Mouse (Mus musculus): ENCODE data around the gene Mcl1. TPM values are rescaled to one million over a fixed set of nuclear protein-coding genes. Genes with fewer than 3 reads are reported as not detected.

The Mcl1 gene
- total and polyA plus RNA-seq, 2 experiments = 39.4 to 57.5 TPM

DNA sequence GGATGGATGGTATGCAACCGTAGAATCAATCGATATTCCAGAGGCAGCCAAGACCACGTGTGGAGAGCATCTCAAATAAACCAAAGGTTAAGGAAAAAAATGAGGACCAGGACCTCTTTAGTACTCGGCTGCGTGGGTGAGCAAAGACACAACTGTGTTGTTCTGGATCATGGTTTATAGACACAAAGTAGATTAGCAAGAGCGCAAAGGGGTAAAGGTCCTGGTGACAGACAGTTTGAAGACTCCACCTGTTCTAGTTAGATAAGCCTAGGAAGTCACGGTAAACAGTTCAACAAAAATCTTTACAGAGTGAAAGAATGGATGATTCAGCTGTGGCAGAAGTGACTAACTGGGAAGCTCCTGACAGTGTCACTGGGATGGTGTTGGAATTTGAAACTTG is 15.5 kb upstream of the Mcl1 start:
- H3K4me3 ChIP-seq (ENCODE audit: insufficient read depth, low read depth, low read length) = no peak overlapping the region
- no peaks in the 10 kb centered on the region for H3K79me2 ChIP-seq (ENCODE audit: control insufficient read depth, insufficient read depth, low read length)
- TF ChIP-seq POLR2A (IDR thresholded peaks at IDR 0.05; ENCODE audit: extremely low read depth, insufficient read depth, low read length) (no peak), CTCF (IDR thresholded peaks at IDR 0.05; ENCODE audit: low read depth, low read length) (no peak)
- H3K9ac ChIP-seq (ENCODE audit: low read depth, low read length) = no peak overlapping the region
- H3K27me3 ChIP-seq (ENCODE audit: control insufficient read depth, insufficient read depth, low read length) = no peaks in the 10 kb centered on the region
- no peaks in the 10 kb centered on the region for H3K36me3 ChIP-seq (ENCODE audit: control insufficient read depth, insufficient read depth, low read length)
- H3K27ac ChIP-seq (replicated peaks; ENCODE audit: insufficient read depth, low read depth, low read length) = 0 out of 2 replicates have a peak overlapping the region, but pooled peaks have one; percentile 13
- 13% methylated on average over 7 of the region's 7 CpGs for WGBS
- H3K4me1 ChIP-seq (ENCODE audit: control insufficient read depth, insufficient read depth, low read length) = peaks cover 3% of the 10 kb centered on the region; the same call in 1 of the 2 replicates
- DNase-seq (ENCODE audit: extremely low read depth, low read depth, low spot score) = peak; percentile 70

DNA sequence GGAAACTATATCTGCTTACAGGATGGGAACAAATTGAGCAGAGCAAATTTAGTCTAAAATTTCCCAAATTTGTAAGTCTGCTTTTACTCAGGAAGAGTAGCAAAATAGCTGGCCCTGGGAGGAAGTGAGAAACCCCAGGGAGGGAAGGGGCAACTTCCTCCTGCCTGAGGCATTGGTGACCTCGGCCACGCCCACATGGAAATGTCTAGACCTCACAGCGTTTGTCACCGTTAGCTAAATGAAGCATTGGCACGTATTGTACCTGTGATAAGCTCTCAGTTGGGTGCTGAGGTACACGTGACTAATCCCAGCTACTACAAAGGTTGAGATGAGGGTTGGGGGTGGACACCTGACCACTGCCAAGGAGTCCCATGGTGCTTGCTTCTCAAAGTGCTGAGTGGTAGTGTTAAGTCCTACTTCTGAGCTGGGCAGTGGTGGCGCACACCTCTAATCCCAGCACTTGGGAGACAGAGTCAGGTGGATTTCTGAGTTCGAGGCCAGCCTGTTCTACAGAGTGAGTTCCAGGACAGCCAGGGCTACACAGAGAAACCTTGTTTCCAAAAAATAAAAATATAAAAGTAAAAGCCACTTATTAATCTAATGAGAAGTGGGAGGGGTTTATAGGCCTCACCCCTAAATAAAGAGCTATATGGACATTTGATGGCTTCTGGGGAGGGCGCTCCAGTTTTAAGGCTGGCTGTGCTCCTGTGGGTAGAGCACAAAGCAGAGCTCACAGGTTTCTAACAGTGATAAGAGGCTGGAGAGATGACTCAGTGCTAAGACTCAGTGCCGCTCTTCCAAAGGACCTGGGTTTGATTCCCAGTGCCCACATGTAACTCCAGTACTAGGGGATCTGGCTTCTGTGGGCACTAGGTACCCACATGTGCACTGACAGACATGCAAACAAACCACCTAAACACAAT is 13.0 kb upstream of the Mcl1 start:
- WGBS = 67% methylated on average over 10 of the region's 10 CpGs
- DNase-seq (ENCODE audit: extremely low read depth, low read depth, low spot score) = no peak

GRCm38 (mm10) chr3:95648016-95648415 is 10.6 kb upstream of the Mcl1 start:
- Histone ChIP-seq H3K4me3 (ENCODE audit: insufficient read depth, low read depth, low read length) (no peak overlapping the region), H3K4me1 (ENCODE audit: control insufficient read depth, insufficient read depth, low read length) (peaks cover 3% of the 10 kb centered on the region; the same call in 1 of the 2 replicates), H3K79me2 (ENCODE audit: control insufficient read depth, insufficient read depth, low read length) (no peaks in the 10 kb centered on the region), H3K9ac (ENCODE audit: low read depth, low read length) (no peak overlapping the region), H3K27me3 (ENCODE audit: control insufficient read depth, insufficient read depth, low read length) (no peaks in the 10 kb centered on the region), H3K36me3 (ENCODE audit: control insufficient read depth, insufficient read depth, low read length) (no peaks in the 10 kb centered on the region), H3K27ac (replicated peaks; ENCODE audit: insufficient read depth, low read depth, low read length) (no peak overlapping the region)
- DNase-seq (ENCODE audit: extremely low read depth, low read depth, low spot score) = no peak
- TF ChIP-seq POLR2A (IDR thresholded peaks at IDR 0.05; ENCODE audit: extremely low read depth, insufficient read depth, low read length) (no peak), CTCF (IDR thresholded peaks at IDR 0.05; ENCODE audit: low read depth, low read length) (no peak)
- 94% methylated on average over 5 of the region's 5 CpGs for WGBS

More for the DNA sequence above, 13.0 kb upstream of the Mcl1 start:
- peaks cover 3% of the 10 kb centered on the region; the same call in 1 of the 2 replicates for H3K4me1 ChIP-seq (ENCODE audit: control insufficient read depth, insufficient read depth, low read length)
- no peaks in the 10 kb centered on the region for H3K79me2 ChIP-seq (ENCODE audit: control insufficient read depth, insufficient read depth, low read length)
- H3K27me3 ChIP-seq (ENCODE audit: control insufficient read depth, insufficient read depth, low read length) = no peaks in the 10 kb centered on the region
- H3K36me3 ChIP-seq (ENCODE audit: control insufficient read depth, insufficient read depth, low read length) = no peaks in the 10 kb centered on the region
- peak overlapping the region; percentile 37 for H3K27ac ChIP-seq (replicated peaks; ENCODE audit: insufficient read depth, low read depth, low read length)
- TF ChIP-seq CTCF (IDR thresholded peaks at IDR 0.05; ENCODE audit: low read depth, low read length) = no peak
- no peak for TF ChIP-seq POLR2A (IDR thresholded peaks at IDR 0.05; ENCODE audit: extremely low read depth, insufficient read depth, low read length)
- H3K4me3 ChIP-seq (ENCODE audit: insufficient read depth, low read depth, low read length) = no peak overlapping the region
- no peak overlapping the region for H3K9ac ChIP-seq (ENCODE audit: low read depth, low read length)

DNA sequence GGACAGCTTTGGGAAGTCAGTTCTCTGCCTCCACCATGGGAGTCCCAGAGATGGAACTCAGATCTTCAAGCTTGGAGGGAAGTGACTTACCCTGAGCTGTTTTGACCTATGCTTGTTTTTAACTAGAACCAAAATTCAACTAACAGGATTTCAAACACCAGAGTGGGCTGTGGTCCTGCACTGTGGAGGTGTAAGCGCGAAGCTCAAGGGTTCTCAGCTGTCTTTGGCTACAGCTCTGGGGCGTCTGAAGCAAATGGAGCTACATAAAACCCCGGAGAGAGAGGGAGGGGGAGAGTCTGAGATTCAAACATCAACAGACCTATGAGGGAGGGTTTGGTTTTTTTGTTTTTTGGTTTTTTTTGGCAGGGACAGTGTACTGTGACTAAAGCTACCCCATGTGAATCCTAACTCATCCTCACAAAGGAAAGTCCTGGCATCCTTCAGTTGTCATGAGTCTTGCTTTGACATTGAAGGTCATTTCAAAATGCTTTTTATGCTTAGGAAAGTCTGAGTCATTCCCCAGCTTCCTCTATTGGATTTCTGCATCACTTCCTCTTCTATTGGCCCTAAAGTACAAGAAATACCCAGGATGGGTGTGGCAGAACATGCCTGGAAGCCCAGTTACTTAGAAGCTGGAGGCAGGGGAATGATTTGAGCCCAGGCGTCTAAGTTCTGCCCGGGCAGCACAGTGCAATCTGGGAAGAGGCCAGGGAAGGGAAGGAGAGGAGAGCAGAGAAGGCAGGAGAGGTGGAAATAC is 8.1 kb upstream of the Mcl1 start:
- no peak for DNase-seq (ENCODE audit: extremely low read depth, low read depth, low spot score)
- Histone ChIP-seq H3K9ac (ENCODE audit: low read depth, low read length) (peak overlapping the region; percentile 34; the same call in 1 of the 2 replicates), H3K27me3 (ENCODE audit: control insufficient read depth, insufficient read depth, low read length) (no peaks in the 10 kb centered on the region), H3K36me3 (ENCODE audit: control insufficient read depth, insufficient read depth, low read length) (no peaks in the 10 kb centered on the region), H3K27ac (replicated peaks; ENCODE audit: insufficient read depth, low read depth, low read length) (peak overlapping the region; percentile 89), H3K4me3 (ENCODE audit: insufficient read depth, low read depth, low read length) (no peak overlapping the region), H3K4me1 (ENCODE audit: control insufficient read depth, insufficient read depth, low read length) (peaks cover 1% of the 10 kb centered on the region; the same call in 1 of the 2 replicates), H3K79me2 (ENCODE audit: control insufficient read depth, insufficient read depth, low read length) (no peaks in the 10 kb centered on the region)
- 75% methylated on average over 6 of the region's 6 CpGs for WGBS
- TF ChIP-seq POLR2A (IDR thresholded peaks at IDR 0.05; ENCODE audit: extremely low read depth, insufficient read depth, low read length) (no peak), CTCF (IDR thresholded peaks at IDR 0.05; ENCODE audit: low read depth, low read length) (no peak)

GRCm38 (mm10) chr3:95651033-95651373 is 7.6 kb upstream of the Mcl1 start:
- DNase-seq (ENCODE audit: extremely low read depth, low read depth, low spot score) = no peak
- Histone ChIP-seq H3K27me3 (ENCODE audit: control insufficient read depth, insufficient read depth, low read length) (no peaks in the 10 kb centered on the region), H3K79me2 (ENCODE audit: control insufficient read depth, insufficient read depth, low read length) (no peaks in the 10 kb centered on the region), H3K4me1 (ENCODE audit: control insufficient read depth, insufficient read depth, low read length) (peaks cover 3% of the 10 kb centered on the region), H3K9ac (ENCODE audit: low read depth, low read length) (peak overlapping the region; percentile 34; the same call in 1 of the 2 replicates), H3K27ac (replicated peaks; ENCODE audit: insufficient read depth, low read depth, low read length) (peak overlapping the region; percentile 83), H3K36me3 (ENCODE audit: control insufficient read depth, insufficient read depth, low read length) (no peaks in the 10 kb centered on the region), H3K4me3 (ENCODE audit: insufficient read depth, low read depth, low read length) (no peak overlapping the region)
- TF ChIP-seq CTCF (IDR thresholded peaks at IDR 0.05; ENCODE audit: low read depth, low read length) (no peak), POLR2A (IDR thresholded peaks at IDR 0.05; ENCODE audit: extremely low read depth, insufficient read depth, low read length) (no peak)
- WGBS = 85% methylated on average over 3 of the region's 3 CpGs

All from liver, adult 2 months (tissue).